Comparison of ENCODE assay signal across 15 mouse cellular contexts in genomic region chr3:28585750-28586465, GRCm38 (mm10).
"Had no signal": no experiment of that assay in that cellular context is flagged by ENCODE, and none has a peak within 500 bp of the region (broad histone marks: within the 10 kb centered on the region; RNA-seq: fewer than 3 reads in every experiment).

No protein-coding gene starts in this region.

- DNase-seq: lung, adult 2 months; lung, postnatal 14 days; lung, postnatal 36 days; right cerebral cortex, postnatal 14 days; spleen, adult 18-20 months; thymus, adult 2 months; thymus, postnatal 25 days; thymus, postnatal 4 days had no signal

- H3K9me3 ChIP-seq: lung, embryonic 15.5 days; megakaryocyte, embryonic 14.5 days; midbrain, embryonic 15.5 days; neural tube, embryonic 12.5 days had no signal

- ATAC-seq: midbrain, embryonic 13.5 days; midbrain, embryonic 15.5 days had no signal

- H3K36me3 ChIP-seq: lung, embryonic 15.5 days had no signal

- H3K4me3 ChIP-seq: lung, embryonic 15.5 days; megakaryocyte, embryonic 14.5 days; midbrain, embryonic 13.5 days; midbrain, embryonic 15.5 days; neural tube, embryonic 12.5 days had no signal

- H3K27ac ChIP-seq: lung, embryonic 15.5 days; macrophage; midbrain, embryonic 13.5 days; midbrain, embryonic 15.5 days; neural tube, embryonic 12.5 days had no signal

- H3K9ac ChIP-seq: lung, embryonic 15.5 days; midbrain, embryonic 13.5 days; midbrain, embryonic 15.5 days; neural tube, embryonic 12.5 days had no signal

- H3K4me2 ChIP-seq: lung, embryonic 15.5 days; midbrain, embryonic 11.5 days; midbrain, embryonic 13.5 days; midbrain, embryonic 15.5 days; neural tube, embryonic 12.5 days had no signal

- H3K27me3 ChIP-seq: lung, embryonic 15.5 days; megakaryocyte, embryonic 14.5 days; midbrain, embryonic 13.5 days; midbrain, embryonic 15.5 days; neural tube, embryonic 12.5 days had no signal

- H3K4me1 ChIP-seq: lung, embryonic 15.5 days; megakaryocyte, embryonic 14.5 days; midbrain, embryonic 13.5 days; midbrain, embryonic 15.5 days; neural tube, embryonic 12.5 days had no signal
